Mouse (Mus musculus): ENCODE results near the gene Ubac2. TPM values are rescaled to one million over a fixed set of nuclear protein-coding genes. Genes with fewer than 3 reads are reported as not detected.

Ubac2 gene
- total RNA-seq, 1 experiment: 41.5 TPM

DNA sequence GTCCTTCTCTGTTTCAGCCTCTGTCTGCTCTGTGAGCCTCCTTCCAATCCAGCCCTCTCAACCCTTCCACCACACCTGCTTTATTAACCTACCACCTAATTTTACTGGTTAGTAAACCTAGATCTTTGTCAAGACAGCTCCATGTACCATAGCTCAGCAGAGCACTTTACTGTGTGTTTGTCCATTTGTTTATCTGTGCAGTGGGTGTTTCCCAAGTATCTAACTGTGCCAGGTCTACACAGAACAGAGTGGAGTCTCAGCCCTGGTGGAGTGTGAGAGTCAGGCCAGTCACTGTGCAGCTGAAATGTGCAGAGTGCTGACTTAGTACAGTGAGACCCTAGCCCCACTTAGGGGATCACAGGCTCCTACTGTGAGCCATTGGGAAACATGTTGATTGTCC is 125.4 kb downstream of the Ubac2 start:
- no peak overlapping the region for H3K4me3 ChIP-seq (ENCODE audit: insufficient read depth in 1 of 2, low read depth in 1 of 2, low read length in 2 of 2, poor library complexity in 1 of 2, severe bottlenecking in 1 of 2)
- no peak overlapping the region for H3K27ac ChIP-seq (ENCODE audit: insufficient read depth, low read depth, low read length, poor library complexity, severe bottlenecking)
- H3K9me3 ChIP-seq (ENCODE audit: control insufficient read depth, insufficient read depth, low read depth, low read length): no peaks in the 10 kb centered on the region
- in situ Hi-C loops (cut with MboI; ENCODE audit: low sequenced_read_pairs in 2 of 2, unreplicated experiment in 2 of 2): no loop called here
- H3K4me1 ChIP-seq (ENCODE audit: control insufficient read depth in 2 of 2, insufficient read depth in 2 of 2, low read length in 2 of 2, poor library complexity in 1 of 2): no peaks in the 10 kb centered on the region
- H3K9ac ChIP-seq (ENCODE audit: insufficient read depth, low read depth, low read length, poor library complexity, severe bottlenecking): no peak overlapping the region
- DNase-seq (ENCODE audit: low read depth, low spot score): no peak
- peaks cover 2% of the 10 kb centered on the region; the same call in 1 of the 2 replicates for H3K36me3 ChIP-seq (ENCODE audit: control insufficient read depth, insufficient read depth, low read length, poor library complexity, severe bottlenecking)
- TF ChIP-seq ZC3H11A (IDR thresholded peaks at IDR 0.05; ENCODE audit: borderline replicate concordance, low read depth, low read length) (no peak), HCFC1 (IDR thresholded peaks at IDR 0.05; ENCODE audit: borderline replicate concordance, insufficient read depth, low read length) (no peak), MAFK (IDR thresholded peaks at IDR 0.05; ENCODE audit: insufficient read depth, low read depth, low read length) (no peak), ZNF384 (IDR thresholded peaks at IDR 0.05; ENCODE audit: low read depth, low read length) (no peak), CHD2 (IDR thresholded peaks at IDR 0.05; ENCODE audit: low read depth, low read length) (no peak)

DNA sequence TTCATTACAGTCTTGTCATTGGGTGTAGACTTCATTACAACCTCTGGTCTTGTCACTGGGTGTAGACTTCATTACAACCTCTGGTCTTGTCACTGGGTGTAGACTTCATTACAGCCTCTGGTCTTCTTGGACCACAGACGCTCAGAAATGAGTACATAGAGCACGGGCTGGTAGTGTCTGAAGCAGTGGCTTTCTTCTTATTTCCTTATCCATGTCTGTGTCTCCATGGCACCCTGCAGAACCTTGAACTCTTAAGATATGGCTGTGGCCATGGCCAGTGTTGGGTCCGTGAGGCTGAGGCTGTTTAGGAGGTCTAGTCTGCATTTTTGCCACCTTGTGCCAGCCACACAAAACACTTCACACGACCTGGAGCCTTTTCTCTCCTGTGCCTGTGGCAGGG is 129.8 kb downstream of the Ubac2 start:
- no peak for DNase-seq (ENCODE audit: low read depth, low spot score)
- H3K27ac ChIP-seq (ENCODE audit: insufficient read depth, low read depth, low read length, poor library complexity, severe bottlenecking): no peak overlapping the region
- H3K36me3 ChIP-seq (ENCODE audit: control insufficient read depth, insufficient read depth, low read length, poor library complexity, severe bottlenecking): peaks cover 5% of the 10 kb centered on the region; the same call in 1 of the 2 replicates
- H3K9ac ChIP-seq (ENCODE audit: insufficient read depth, low read depth, low read length, poor library complexity, severe bottlenecking): no peak overlapping the region
- no peak overlapping the region for H3K4me3 ChIP-seq (ENCODE audit: insufficient read depth in 1 of 2, low read depth in 1 of 2, low read length in 2 of 2, poor library complexity in 1 of 2, severe bottlenecking in 1 of 2)
- peaks cover 0 to 4% of the 10 kb centered on the region in 2 experiments; a peak in 2 of 4 replicates for H3K4me1 ChIP-seq (ENCODE audit: control insufficient read depth in 2 of 2, insufficient read depth in 2 of 2, low read length in 2 of 2, poor library complexity in 1 of 2)
- in situ Hi-C loops (cut with MboI; ENCODE audit: low sequenced_read_pairs in 2 of 2, unreplicated experiment in 2 of 2): no loop called here
- H3K9me3 ChIP-seq (ENCODE audit: control insufficient read depth, insufficient read depth, low read depth, low read length): no peaks in the 10 kb centered on the region
- TF ChIP-seq MAFK (IDR thresholded peaks at IDR 0.05; ENCODE audit: insufficient read depth, low read depth, low read length) (no peak), HCFC1 (IDR thresholded peaks at IDR 0.05; ENCODE audit: borderline replicate concordance, insufficient read depth, low read length) (no peak), ZC3H11A (IDR thresholded peaks at IDR 0.05; ENCODE audit: borderline replicate concordance, low read depth, low read length) (no peak)

DNA sequence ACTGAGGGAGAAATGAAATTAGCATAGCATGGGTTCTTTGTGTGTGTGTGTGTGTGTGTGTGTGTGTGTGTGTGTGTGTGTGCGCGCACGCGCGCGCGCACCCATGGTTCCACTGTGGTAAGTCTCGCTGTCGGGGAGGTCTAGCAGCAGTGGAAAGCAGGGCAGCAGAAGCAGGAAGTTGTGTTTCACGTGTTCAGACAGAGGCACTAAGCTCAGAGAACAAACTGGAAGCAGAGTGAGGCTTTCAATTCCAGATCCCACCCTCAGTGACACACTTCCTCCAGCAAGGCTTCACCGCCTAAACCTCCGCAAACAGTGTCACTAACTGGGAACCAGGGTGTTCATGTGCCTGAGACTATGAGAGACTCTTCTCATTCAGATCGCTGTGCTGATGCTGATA is 131.1 kb downstream of the Ubac2 start:
- Histone ChIP-seq H3K4me1 (ENCODE audit: control insufficient read depth in 2 of 2, insufficient read depth in 2 of 2, low read length in 2 of 2, poor library complexity in 1 of 2) (peaks cover 0 to 7% of the 10 kb centered on the region in 2 experiments; a peak in 2 of 4 replicates), H3K4me3 (ENCODE audit: insufficient read depth in 1 of 2, low read depth in 1 of 2, low read length in 2 of 2, poor library complexity in 1 of 2, severe bottlenecking in 1 of 2) (no peak overlapping the region), H3K36me3 (ENCODE audit: control insufficient read depth, insufficient read depth, low read length, poor library complexity, severe bottlenecking) (peaks cover 5% of the 10 kb centered on the region; the same call in 1 of the 2 replicates), H3K27ac (ENCODE audit: insufficient read depth, low read depth, low read length, poor library complexity, severe bottlenecking) (no peak overlapping the region), H3K9me3 (ENCODE audit: control insufficient read depth, insufficient read depth, low read depth, low read length) (no peaks in the 10 kb centered on the region), H3K9ac (ENCODE audit: insufficient read depth, low read depth, low read length, poor library complexity, severe bottlenecking) (no peak overlapping the region)
- in situ Hi-C loops (cut with MboI; ENCODE audit: low sequenced_read_pairs in 2 of 2, unreplicated experiment in 2 of 2): no loop called here
- no peak for DNase-seq (ENCODE audit: low read depth, low spot score)
- no peak for TF ChIP-seq MAFK (IDR thresholded peaks at IDR 0.05; ENCODE audit: insufficient read depth, low read depth, low read length)

GRCm38 (mm10) chr14:122010301-122010700 is 131.9 kb downstream of the Ubac2 start:
- Histone ChIP-seq H3K9me3 (ENCODE audit: control insufficient read depth, insufficient read depth, low read depth, low read length) (no peaks in the 10 kb centered on the region), H3K4me1 (ENCODE audit: control insufficient read depth in 2 of 2, insufficient read depth in 2 of 2, low read length in 2 of 2, poor library complexity in 1 of 2) (peaks cover 0 to 7% of the 10 kb centered on the region in 2 experiments; a peak in 2 of 4 replicates), H3K4me3 (ENCODE audit: insufficient read depth in 1 of 2, low read depth in 1 of 2, low read length in 2 of 2, poor library complexity in 1 of 2, severe bottlenecking in 1 of 2) (no peak overlapping the region), H3K27ac (ENCODE audit: insufficient read depth, low read depth, low read length, poor library complexity, severe bottlenecking) (no peak overlapping the region), H3K36me3 (ENCODE audit: control insufficient read depth, insufficient read depth, low read length, poor library complexity, severe bottlenecking) (peaks cover 6% of the 10 kb centered on the region; the same call in 1 of the 2 replicates), H3K9ac (ENCODE audit: insufficient read depth, low read depth, low read length, poor library complexity, severe bottlenecking) (no peak overlapping the region)
- in situ Hi-C loops (cut with MboI; ENCODE audit: low sequenced_read_pairs in 2 of 2, unreplicated experiment in 2 of 2): no loop called here
- DNase-seq (ENCODE audit: low read depth, low spot score): no peak
- TF ChIP-seq ZNF384 (IDR thresholded peaks at IDR 0.05; ENCODE audit: low read depth, low read length) (no peak), MAFK (IDR thresholded peaks at IDR 0.05; ENCODE audit: insufficient read depth, low read depth, low read length) (no peak), ZC3H11A (IDR thresholded peaks at IDR 0.05; ENCODE audit: borderline replicate concordance, low read depth, low read length) (no peak), HCFC1 (IDR thresholded peaks at IDR 0.05; ENCODE audit: borderline replicate concordance, insufficient read depth, low read length) (no peak), CHD2 (IDR thresholded peaks at IDR 0.05; ENCODE audit: low read depth, low read length) (no peak)

DNA sequence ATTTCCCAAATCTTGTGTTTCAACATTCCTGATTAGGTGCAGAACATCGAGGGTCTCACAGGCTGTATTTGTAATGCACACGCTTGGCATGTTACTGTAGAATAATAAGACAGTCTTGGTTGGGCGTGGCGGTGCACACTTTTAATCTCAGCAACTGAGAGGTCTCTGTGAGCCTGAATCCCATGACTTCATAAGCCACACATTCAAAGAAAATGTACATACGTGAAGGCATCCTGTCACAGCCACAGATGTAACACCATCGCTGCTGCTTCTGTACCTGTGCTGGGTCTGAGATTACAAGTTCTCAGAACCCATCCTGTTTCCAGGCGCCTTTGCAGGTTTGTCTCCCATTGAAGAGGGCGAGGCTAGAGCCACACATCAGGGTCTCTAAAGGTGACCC is 133.3 kb downstream of the Ubac2 start:
- TF ChIP-seq ZC3H11A (IDR thresholded peaks at IDR 0.05; ENCODE audit: borderline replicate concordance, low read depth, low read length) (no peak), CHD2 (IDR thresholded peaks at IDR 0.05; ENCODE audit: low read depth, low read length) (no peak), MAFK (IDR thresholded peaks at IDR 0.05; ENCODE audit: insufficient read depth, low read depth, low read length) (no peak), HCFC1 (IDR thresholded peaks at IDR 0.05; ENCODE audit: borderline replicate concordance, insufficient read depth, low read length) (no peak)
- H3K4me1 ChIP-seq (ENCODE audit: control insufficient read depth in 2 of 2, insufficient read depth in 2 of 2, low read length in 2 of 2, poor library complexity in 1 of 2): peaks cover 0 to 7% of the 10 kb centered on the region in 2 experiments; a peak in 2 of 4 replicates
- no peak for DNase-seq (ENCODE audit: low read depth, low spot score)
- H3K9ac ChIP-seq (ENCODE audit: insufficient read depth, low read depth, low read length, poor library complexity, severe bottlenecking): no peak overlapping the region
- no peak overlapping the region for H3K4me3 ChIP-seq (ENCODE audit: insufficient read depth in 1 of 2, low read depth in 1 of 2, low read length in 2 of 2, poor library complexity in 1 of 2, severe bottlenecking in 1 of 2)
- H3K36me3 ChIP-seq (ENCODE audit: control insufficient read depth, insufficient read depth, low read length, poor library complexity, severe bottlenecking): peaks cover 9% of the 10 kb centered on the region; the same call in 1 of the 2 replicates
- no peaks in the 10 kb centered on the region for H3K9me3 ChIP-seq (ENCODE audit: control insufficient read depth, insufficient read depth, low read depth, low read length)
- H3K27ac ChIP-seq (ENCODE audit: insufficient read depth, low read depth, low read length, poor library complexity, severe bottlenecking): no peak overlapping the region
- in situ Hi-C loops (cut with MboI; ENCODE audit: low sequenced_read_pairs in 2 of 2, unreplicated experiment in 2 of 2): no loop called here

All from ES-E14 (cell line).